Mouse (Mus musculus) activated CD4-positive, CD25-positive, alpha-beta regulatory T cell, adult 9 weeks (primary cell): ENCODE data around the gene Wdr64. TPM values are rescaled to one million over a fixed set of nuclear protein-coding genes. Genes with fewer than 3 reads are reported as not detected.

ENCODE experiments used
- polyA plus RNA-seq: library from polyadenylated mRNA; unstranded; fragments of 100-300 nt; shearing (Covaris generic); gene quantifications from one replicate; pipeline ENCODE4 v1.2.1, GENCODE M21; 2017

Gene Wdr64
- not detected for polyA plus RNA-seq

GRCm38 (mm10) chr1:175698293-175698692 is at the start of gene Wdr64:
Gene Wdr64, plus strand, starts transcription at chr1:175698593.

GRCm38 (mm10) chr1:175692246-175692996 is 6.0 kb upstream of the Wdr64 start, which contains the start of the genes Opn3 and Chml:
Gene Opn3, minus strand, starts transcription at chr1:175692776.
Gene Chml, minus strand, starts transcription at chr1:175692901.

Other genes with a start within 250 kb of the Wdr64 start
- gene Rgs7, start 206.1 kb upstream of the Wdr64 start, polyA plus RNA-seq: not detected
- 1.1 TPM for gene Kmo, start 78.2 kb upstream of the Wdr64 start, polyA plus RNA-seq
- 82.1 TPM for gene Fh1, start 73.0 kb upstream of the Wdr64 start, polyA plus RNA-seq
- gene Opn3, start 5.8 kb upstream of the Wdr64 start, polyA plus RNA-seq: 0.42 TPM
- 0.32 TPM for gene Chml, start 5.7 kb upstream of the Wdr64 start, polyA plus RNA-seq
- 7.5 TPM for gene Exo1, start 182.0 kb downstream of the Wdr64 start, polyA plus RNA-seq
- gene Gm38100, start 221.7 kb downstream of the Wdr64 start, polyA plus RNA-seq: not detected